Mouse (Mus musculus): ENCODE results near the gene 1810065E05Rik.

Gene 1810065E05Rik

GRCm38 (mm10) chr11:58420815-58421214, at the start of gene 1810065E05Rik:
Gene 1810065E05Rik, plus strand, starts transcription at chr11:58421111.
- no peak for DNase-seq (ENCODE audit: low spot score)

GRCm38 (mm10) chr11:58377273-58377672, 43.6 kb upstream of the 1810065E05Rik start:
- no peak for DNase-seq (ENCODE audit: low spot score)

GRCm38 (mm10) chr11:58377686-58378085, 43.2 kb upstream of the 1810065E05Rik start:
- DNase-seq (ENCODE audit: low spot score): no peak

- DNase-seq (ENCODE audit: low spot score): no peak
These were observed 42.1 kb upstream of the 1810065E05Rik start, which contains the start of gene Lypd8 for GRCm38 (mm10) chr11:58378763-58379278. Gene Lypd8, plus strand, starts transcription at chr11:58379043.

GRCm38 (mm10) chr11:58379516-58379915, 41.4 kb upstream of the 1810065E05Rik start:
- no peak for DNase-seq (ENCODE audit: low spot score)

- DNase-seq (ENCODE audit: low spot score): no peak
These were observed 38.4 kb upstream of the 1810065E05Rik start for GRCm38 (mm10) chr11:58382471-58382870.

- no peak for DNase-seq (ENCODE audit: low spot score)
These were observed 20.8 kb upstream of the 1810065E05Rik start for GRCm38 (mm10) chr11:58399985-58400645.

- DNase-seq (ENCODE audit: low spot score): no peak
These were observed 20.3 kb upstream of the 1810065E05Rik start for GRCm38 (mm10) chr11:58400655-58401054.

GRCm38 (mm10) chr11:58408066-58408465, 12.8 kb upstream of the 1810065E05Rik start:
- no peak for DNase-seq (ENCODE audit: low spot score)

- no peak for DNase-seq (ENCODE audit: low spot score)
These were observed 2.6 kb upstream of the 1810065E05Rik start for GRCm38 (mm10) chr11:58418336-58418735.

GRCm38 (mm10) chr11:58432259-58432658, 11.3 kb downstream of the 1810065E05Rik start, which contains the start of gene Gm12253:
Gene Gm12253, plus strand, starts transcription at chr11:58432559.
- no peak for DNase-seq (ENCODE audit: low spot score)

- DNase-seq (ENCODE audit: low spot score): no peak
These were observed 17.0 kb downstream of the 1810065E05Rik start for GRCm38 (mm10) chr11:58437866-58438265.

- peak; percentile 7 for DNase-seq (ENCODE audit: low spot score)
These were observed 31.8 kb downstream of the 1810065E05Rik start, which contains the start of gene Lypd9 for GRCm38 (mm10) chr11:58452759-58453158. Gene Lypd9, minus strand, starts transcription at chr11:58452923.

- DNase-seq (ENCODE audit: low spot score): peak; percentile 2
These were observed 32.7 kb downstream of the 1810065E05Rik start for GRCm38 (mm10) chr11:58453592-58453991.

- no peak for DNase-seq (ENCODE audit: low spot score)
These were observed 41.3 kb downstream of the 1810065E05Rik start, which contains the start of gene Olfr30 for GRCm38 (mm10) chr11:58462170-58462569. Gene Olfr30, minus strand, starts transcription at chr11:58462270.

All from urinary bladder, postnatal 10 days (tissue).